ENCODE assay signal across 9 mouse cellular contexts in genomic region chr11:117847593-117848215, GRCm38 (mm10). TPM values are rescaled to one million over a fixed set of nuclear protein-coding genes. Genes with fewer than 3 reads are reported as not detected.
DNase-seq lines count a peak whose midpoint lies in the region; ATAC-seq and TF ChIP-seq lines count a peak whose summit lies in the region.
"Had no signal": no experiment of that assay in that cellular context is flagged by ENCODE, and none has a peak within 500 bp of the region (broad histone marks: within the 10 kb centered on the region; RNA-seq: fewer than 3 reads in every experiment).

No protein-coding gene starts in this region.

- peaks cover 8% of the 10 kb centered on the region; the same call in 1 of the 2 replicates for H3K4me1 ChIP-seq in embryonic fibroblast, embryonic 13.5 days (ENCODE audit: control insufficient read depth, insufficient read depth, low read length)
- H3K4me1 ChIP-seq in limb, embryonic 11.5 days (ENCODE audit: control insufficient read depth, insufficient read depth, low read length) = peaks cover 12% of the 10 kb centered on the region
- peaks cover 32% of the 10 kb centered on the region for H3K4me1 ChIP-seq in stomach, embryonic 15.5 days

- H3K4me3 ChIP-seq in embryonic fibroblast, embryonic 13.5 days (ENCODE audit: insufficient read depth, low read length) = peak overlapping the region; percentile 59
- no peak overlapping the region for H3K4me3 ChIP-seq in limb, embryonic 11.5 days (ENCODE audit: low read depth, low read length)
- H3K4me3 ChIP-seq in stomach, embryonic 15.5 days (replicated peaks) = peak overlapping the region; percentile 71

- no peak for TF ChIP-seq CTCF in embryonic fibroblast, embryonic 13.5 days (IDR thresholded peaks at IDR 0.05; ENCODE audit: borderline replicate concordance, insufficient read depth, low read length)

- H3K9me3 ChIP-seq in limb, embryonic 11.5 days (ENCODE audit: control insufficient read depth, low read length) = no peaks in the 10 kb centered on the region
- H3K9me3 ChIP-seq in stomach, embryonic 15.5 days = no peaks in the 10 kb centered on the region

- H3K27ac ChIP-seq in embryonic fibroblast, embryonic 13.5 days (ENCODE audit: insufficient read depth, low read length) = peak overlapping the region; percentile 82
- H3K27ac ChIP-seq in limb, embryonic 11.5 days (replicated peaks; ENCODE audit: low read depth, low read length) = no peak overlapping the region
- peak overlapping the region; percentile 99 for H3K27ac ChIP-seq in stomach, embryonic 15.5 days

- DNase-seq in lung, postnatal 36 days = peak; percentile 33
- no peak for DNase-seq in lung, postnatal 25 days (ENCODE audit: low spot score)
- DNase-seq in limb, embryonic 11.5 days (ENCODE audit: low spot score) = no peak
- DNase-seq in left cerebral cortex, postnatal 25 days (ENCODE audit: low spot score in 2 of 2) = no peak
- no peak for DNase-seq in thymus, postnatal 4 days
- DNase-seq: cerebellum, adult 11 months had no signal

- TF ChIP-seq POLR2A in embryonic fibroblast, embryonic 13.5 days (IDR thresholded peaks at IDR 0.05; ENCODE audit: low read depth, low read length) = no peak; the same call in 1 of the 2 replicates

- 79% methylated on average over 7 of the region's 7 CpGs for WGBS in limb, embryonic 11.5 days
- WGBS in stomach, embryonic 15.5 days = 70% methylated on average over 7 of the region's 7 CpGs

- H3K4me2 ChIP-seq in limb, embryonic 11.5 days (ENCODE audit: low read depth, severe bottlenecking) = peak overlapping the region; percentile 73; the same call in 1 of the 2 replicates
- peak overlapping the region; percentile 89 for H3K4me2 ChIP-seq in stomach, embryonic 15.5 days

- peaks cover 8% of the 10 kb centered on the region for H3K36me3 ChIP-seq in limb, embryonic 11.5 days (ENCODE audit: control insufficient read depth, insufficient read depth, low read length)
- peaks cover 10% of the 10 kb centered on the region for H3K36me3 ChIP-seq in stomach, embryonic 15.5 days

- no peak overlapping the region for H3K9ac ChIP-seq in limb, embryonic 11.5 days (ENCODE audit: low read length)
- peak overlapping the region; percentile 84; the same call in 1 of the 2 replicates for H3K9ac ChIP-seq in stomach, embryonic 15.5 days

- H3K27me3 ChIP-seq in limb, embryonic 11.5 days (ENCODE audit: control insufficient read depth, insufficient read depth, low read length) = no peaks in the 10 kb centered on the region
- H3K27me3 ChIP-seq in stomach, embryonic 15.5 days (replicated peaks) = no peaks in the 10 kb centered on the region

- intact Hi-C loops in left cerebral cortex, postnatal 25 days (cut with DNase I) = no loop called here

- no peak for ATAC-seq in limb, embryonic 11.5 days (ENCODE audit: insufficient number of reproducible peaks, low FRiP score, low TSS enrichment, low read depth)
- no peak for ATAC-seq in stomach, embryonic 15.5 days (ENCODE audit: insufficient read depth, low FRiP score, low read depth)

RNA-seq across cellular contexts. Expression of gene Birc5, which starts 1.3 kb away (rescaled TPM):
- polyA plus RNA-seq in embryonic fibroblast, embryonic 13.5 days (2011; ENCODE audit: insufficient read length, low read depth, missing spikeins) = 73.3 and 86.8 TPM in 2 replicates
- 400 and 435 TPM in 2 replicates for polyA plus RNA-seq in limb, embryonic 11.5 days (2014; fragmentation: Nextera tagmentation; extraction: Ambion mirVana)
- polyA plus RNA-seq in stomach, embryonic 15.5 days (2015; fragmentation: Nextera tagmentation; extraction: Ambion mirVana) = 293 and 308 TPM in 2 replicates
- 1 to 10 TPM in 1 of 2 experiments, under 1 TPM in 1; 0.62 to 1.2 TPM for total RNA-seq in left cerebral cortex, postnatal 25 days (2021)

RNA-seq across cellular contexts. Expression of gene Tmem235, which starts 12.8 kb away (rescaled TPM):
- polyA plus RNA-seq in embryonic fibroblast, embryonic 13.5 days (2011; ENCODE audit: insufficient read length, low read depth, missing spikeins) = not detected in 2 replicates
- polyA plus RNA-seq in limb, embryonic 11.5 days (2014; fragmentation: Nextera tagmentation; extraction: Ambion mirVana) = not detected in 2 replicates
- not detected in 2 replicates for polyA plus RNA-seq in stomach, embryonic 15.5 days (2015; fragmentation: Nextera tagmentation; extraction: Ambion mirVana)
- total RNA-seq in left cerebral cortex, postnatal 25 days (2021) = under 1 TPM in 1 of 2 experiments, not detected in 1; 0.23 TPM
- total RNA-seq: neutrophil, adult 5-6 weeks had no signal

RNA-seq across cellular contexts. Expression of gene Tk1, which starts 21.8 kb away (rescaled TPM):
- polyA plus RNA-seq in embryonic fibroblast, embryonic 13.5 days (2011; ENCODE audit: insufficient read length, low read depth, missing spikeins) = 48.4 and 61.9 TPM in 2 replicates
- 126 and 138 TPM in 2 replicates for polyA plus RNA-seq in limb, embryonic 11.5 days (2014; fragmentation: Nextera tagmentation; extraction: Ambion mirVana)
- 139 and 142 TPM in 2 replicates for polyA plus RNA-seq in stomach, embryonic 15.5 days (2015; fragmentation: Nextera tagmentation; extraction: Ambion mirVana)
- total RNA-seq in left cerebral cortex, postnatal 25 days (2021) = under 1 TPM; 0.60 to 0.94 TPM

RNA-seq across cellular contexts. Expression of gene Afmid, which starts 22.0 kb away (rescaled TPM):
- polyA plus RNA-seq in embryonic fibroblast, embryonic 13.5 days (2011; ENCODE audit: insufficient read length, low read depth, missing spikeins) = 5.6 and 6.4 TPM in 2 replicates
- polyA plus RNA-seq in limb, embryonic 11.5 days (2014; fragmentation: Nextera tagmentation; extraction: Ambion mirVana) = 3.1 and 3.2 TPM in 2 replicates
- polyA plus RNA-seq in stomach, embryonic 15.5 days (2015; fragmentation: Nextera tagmentation; extraction: Ambion mirVana) = 7.2 and 7.4 TPM in 2 replicates
- total RNA-seq in left cerebral cortex, postnatal 25 days (2021) = 1 to 10 TPM; 4.6 to 6.7 TPM

RNA-seq across cellular contexts. Expression of gene Tha1, which starts 25.6 kb away (rescaled TPM):
- 1.2 and 1.7 TPM in 2 replicates for polyA plus RNA-seq in embryonic fibroblast, embryonic 13.5 days (2011; ENCODE audit: insufficient read length, low read depth, missing spikeins)
- 1.4 and 1.5 TPM in 2 replicates for polyA plus RNA-seq in limb, embryonic 11.5 days (2014; fragmentation: Nextera tagmentation; extraction: Ambion mirVana)
- polyA plus RNA-seq in stomach, embryonic 15.5 days (2015; fragmentation: Nextera tagmentation; extraction: Ambion mirVana) = 7.1 and 7.2 TPM in 2 replicates
- 1 to 10 TPM; 3.8 to 4.0 TPM for total RNA-seq in left cerebral cortex, postnatal 25 days (2021)
